Mouse (Mus musculus) embryonic facial prominence, embryonic 12.5 days (tissue): ENCODE measurements around the gene Adamtsl2. TPM values are rescaled to one million over a fixed set of nuclear protein-coding genes. Genes with fewer than 3 reads are reported as not detected.

ENCODE experiments used
- ATAC-seq: fragments of 200-750 bp; cut with Nextera tagmentation; 2 replicates; pipeline ENCODE4 v1.8.0; 2017; ENCODE audit not compliant: insufficient number of reproducible peaks, insufficient read depth, low FRiP score, low TSS enrichment
- H3K27ac ChIP-seq: fragments of 300-500 bp; sonication (generic); 2 replicates; pipeline ENCODE4 v1.5.1; 2016; ENCODE audit warnings: mild to moderate bottlenecking
- H3K27me3 ChIP-seq: fragments of 300-500 bp; sonication (generic); 2 replicates; pipeline ENCODE4 v1.6.1; 2016; ENCODE audit warnings: mild to moderate bottlenecking, moderate library complexity
- H3K36me3 ChIP-seq: fragments of 300-500 bp; sonication (generic); 2 replicates; pipeline ENCODE4 v1.6.1; 2016; ENCODE audit warnings: mild to moderate bottlenecking
- H3K4me1 ChIP-seq: fragments of 300-500 bp; sonication (generic); 2 replicates; pipeline ENCODE4 v1.6.1; 2016
- H3K4me2 ChIP-seq: fragments of 300-500 bp; sonication (generic); replicated peaks from 2 replicates; pipeline ENCODE4 v1.6.1; 2016; ENCODE audit warnings: mild to moderate bottlenecking, moderate library complexity
- H3K4me3 ChIP-seq: fragments of 300-500 bp; sonication (generic); 2 replicates; pipeline ENCODE4 v1.5.1; 2016; ENCODE audit warnings: mild to moderate bottlenecking
- H3K9ac ChIP-seq: fragments of 300-500 bp; sonication (generic); 2 replicates; pipeline ENCODE4 v1.6.1; 2016; ENCODE audit warnings: mild to moderate bottlenecking, moderate library complexity
- H3K9me3 ChIP-seq: fragments of 300-500 bp; sonication (generic); 2 replicates; pipeline ENCODE4 v1.6.1; 2016; ENCODE audit warnings: mild to moderate bottlenecking, moderate library complexity
- WGBS: fragments of 180-500 bp; shearing (Covaris S2); methylation state at CpG from one replicate; pipeline ENCODE4 v1.1.7; 2016; 5-methylcytosine and 5-hydroxymethylcytosine counted together
- polyA plus RNA-seq: library from polyadenylated mRNA; unstranded; fragments of >200 nt; fragmentation: Nextera tagmentation; extraction: Ambion mirVana; gene quantifications from 2 replicates; pipeline ENCODE4 v1.2.1, GENCODE M21; 2016

Gene Adamtsl2
- polyA plus RNA-seq, 1 experiment from 2014 or later: 6.9 TPM

DNA sequence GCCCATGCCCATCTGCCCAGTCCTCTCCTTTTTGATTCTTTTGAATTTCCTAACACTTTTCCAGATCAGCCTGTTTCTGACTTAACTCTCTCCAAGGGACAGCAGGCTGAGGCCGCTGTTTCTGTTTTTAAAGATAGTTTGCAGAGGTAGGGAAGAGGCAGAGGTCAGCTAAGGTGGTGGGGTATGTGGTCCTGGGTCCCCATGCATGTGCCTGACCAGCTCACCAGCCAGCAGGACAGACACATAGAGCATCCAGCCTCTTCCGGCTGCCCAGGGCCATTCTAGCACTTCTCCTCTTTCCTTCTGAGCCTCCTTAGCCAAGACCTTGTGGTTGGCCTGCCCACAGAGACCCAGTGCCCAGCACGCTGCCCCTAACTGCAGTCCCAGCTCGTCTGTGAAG, 20.9 kb upstream of the Adamtsl2 start:
- H3K9ac ChIP-seq: no peak overlapping the region
- H3K9me3 ChIP-seq: no peaks in the 10 kb centered on the region
- peak overlapping the region; percentile 78; the same call in 1 of the 2 replicates for H3K27ac ChIP-seq
- no peak for ATAC-seq
- peaks cover 8% of the 10 kb centered on the region; the same call in 1 of the 2 replicates for H3K4me1 ChIP-seq
- 52% methylated on average over 4 of the region's 4 CpGs for WGBS
- no peak overlapping the region for H3K4me3 ChIP-seq
- no peaks in the 10 kb centered on the region for H3K27me3 ChIP-seq
- H3K4me2 ChIP-seq: no peak overlapping the region; the same call in 1 of the 2 replicates
- no peaks in the 10 kb centered on the region for H3K36me3 ChIP-seq

DNA sequence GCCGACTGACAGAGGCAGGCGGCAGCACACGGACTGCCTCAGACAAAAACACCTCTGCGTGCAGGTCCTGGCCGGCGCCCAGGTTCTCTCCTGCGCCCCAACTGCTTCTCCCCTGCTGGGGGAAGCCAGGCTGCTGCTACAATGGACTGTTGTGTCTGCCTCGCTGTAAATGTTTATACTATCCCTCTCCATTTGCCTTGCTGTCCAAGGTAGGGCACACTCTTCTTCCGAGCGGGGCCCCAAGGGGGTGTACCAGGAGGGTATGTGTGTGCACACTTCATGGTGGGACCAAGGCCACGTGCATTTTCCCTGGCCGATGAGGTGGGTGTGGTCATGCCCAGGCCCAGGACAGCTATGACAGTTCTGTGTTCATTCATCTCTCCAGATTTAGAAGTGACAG, 20.4 kb upstream of the Adamtsl2 start:
- no peak overlapping the region for H3K4me3 ChIP-seq
- H3K36me3 ChIP-seq: no peaks in the 10 kb centered on the region
- no peaks in the 10 kb centered on the region for H3K27me3 ChIP-seq
- peaks cover 8% of the 10 kb centered on the region; the same call in 1 of the 2 replicates for H3K4me1 ChIP-seq
- no peak overlapping the region for H3K9ac ChIP-seq
- H3K9me3 ChIP-seq: no peaks in the 10 kb centered on the region
- no peak overlapping the region; the same call in 1 of the 2 replicates for H3K4me2 ChIP-seq
- WGBS: 33% methylated on average over 12 of the region's 12 CpGs
- no peak for ATAC-seq
- H3K27ac ChIP-seq: peak overlapping the region; percentile 78

DNA sequence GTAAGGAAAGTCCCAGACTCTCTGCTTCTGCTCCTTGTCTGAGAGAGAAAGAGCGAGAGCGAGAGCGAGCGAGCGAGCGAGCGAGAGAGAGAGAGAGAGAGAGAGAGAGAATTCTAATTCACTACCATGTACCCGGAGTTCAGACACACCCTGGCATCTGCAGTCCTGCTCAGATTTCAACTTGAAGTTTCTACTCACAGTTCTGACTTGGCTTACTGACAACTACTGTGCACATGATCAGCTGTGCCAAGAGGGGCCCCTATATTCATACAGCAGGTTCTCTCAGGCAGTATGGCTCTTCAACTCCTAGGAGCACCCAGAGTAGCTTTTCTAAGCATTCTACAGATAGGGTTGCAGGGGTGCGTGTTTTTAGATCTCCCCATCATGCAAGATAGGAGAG, 20.0 kb upstream of the Adamtsl2 start:
- Histone ChIP-seq H3K4me2 (no peak overlapping the region), H3K27me3 (no peaks in the 10 kb centered on the region), H3K4me3 (no peak overlapping the region), H3K27ac (peak overlapping the region; percentile 78), H3K36me3 (no peaks in the 10 kb centered on the region), H3K9me3 (no peaks in the 10 kb centered on the region), H3K9ac (no peak overlapping the region), H3K4me1 (peaks cover 8% of the 10 kb centered on the region; the same call in 1 of the 2 replicates)
- WGBS: 81% methylated on average over 9 of the region's 9 CpGs
- no peak for ATAC-seq

DNA sequence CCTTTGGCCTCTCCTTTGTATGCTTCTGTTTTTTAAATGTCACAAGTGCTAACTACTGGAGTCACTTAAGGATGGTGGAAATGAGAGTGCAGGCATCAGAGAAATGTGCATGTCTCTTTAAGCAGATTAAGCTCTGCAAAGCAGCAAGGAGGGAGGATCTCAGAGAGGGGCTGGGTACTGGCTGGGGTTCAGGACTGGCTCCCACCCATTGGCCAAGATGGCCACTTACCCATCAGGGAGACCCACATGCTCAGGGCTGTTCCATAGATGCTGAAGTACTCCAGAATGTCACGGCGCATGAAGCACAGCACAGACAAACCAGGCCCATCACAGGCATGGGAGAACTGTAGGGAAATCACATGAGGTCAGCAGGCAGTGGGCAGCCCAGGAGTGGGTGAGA, 12.1 kb upstream of the Adamtsl2 start:
- no peak overlapping the region for H3K4me3 ChIP-seq
- no peaks in the 10 kb centered on the region for H3K36me3 ChIP-seq
- no peak overlapping the region for H3K4me2 ChIP-seq
- H3K4me1 ChIP-seq: no peaks in the 10 kb centered on the region
- WGBS: 96% methylated on average over 2 of the region's 2 CpGs
- H3K27ac ChIP-seq: no peak overlapping the region
- no peak overlapping the region for H3K9ac ChIP-seq
- ATAC-seq: no peak
- no peaks in the 10 kb centered on the region for H3K9me3 ChIP-seq
- H3K27me3 ChIP-seq: no peaks in the 10 kb centered on the region

DNA sequence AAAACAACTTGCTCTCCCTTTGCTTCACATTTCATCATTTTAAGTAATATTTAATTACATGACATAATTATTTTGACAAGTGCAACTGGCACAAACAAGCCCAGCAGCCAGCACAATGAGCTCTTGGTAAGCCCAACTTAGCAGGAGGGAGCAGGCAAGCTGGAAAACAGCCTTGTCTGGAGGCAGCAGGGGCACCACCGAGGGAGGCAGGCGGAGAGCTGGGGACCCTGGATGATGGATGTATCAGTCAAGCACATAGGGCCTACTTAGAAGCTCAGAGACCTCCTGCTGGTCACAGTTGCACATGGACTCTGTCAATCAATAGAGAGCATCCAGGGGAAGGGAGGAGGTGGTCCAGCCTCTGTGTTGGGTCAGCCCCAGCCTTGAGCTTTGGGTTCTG, 11.2 kb upstream of the Adamtsl2 start:
- ATAC-seq: no peak
- H3K4me2 ChIP-seq: no peak overlapping the region
- WGBS: 45% methylated on average over 2 of the region's 2 CpGs

DNA sequence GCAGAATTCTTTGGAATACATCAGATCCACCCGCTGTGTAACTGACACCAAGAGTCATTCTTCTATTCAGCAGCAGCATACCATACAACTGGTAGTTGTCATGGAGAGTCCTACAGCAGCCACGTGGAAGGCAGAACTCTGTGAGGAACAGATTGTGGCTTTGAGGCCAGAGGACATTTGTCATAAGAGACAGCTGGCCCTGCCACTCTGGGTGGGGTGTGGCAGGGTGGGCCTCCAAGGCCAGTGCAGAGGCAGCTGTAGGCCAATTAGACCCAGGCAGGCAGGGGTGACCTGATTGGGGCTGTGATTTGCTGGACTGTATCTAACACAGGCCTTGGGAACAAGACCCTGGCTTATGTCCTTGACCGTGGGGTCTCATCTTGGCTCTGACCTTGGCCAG, 9.5 kb upstream of the Adamtsl2 start:
- no peak for ATAC-seq
- H3K36me3 ChIP-seq: no peaks in the 10 kb centered on the region
- no peaks in the 10 kb centered on the region for H3K9me3 ChIP-seq
- peaks cover 11% of the 10 kb centered on the region; the same call in 1 of the 2 replicates for H3K4me1 ChIP-seq
- H3K4me3 ChIP-seq: no peak overlapping the region
- no peak overlapping the region for H3K4me2 ChIP-seq
- no peaks in the 10 kb centered on the region for H3K27me3 ChIP-seq
- no peak overlapping the region for H3K9ac ChIP-seq
- no peak overlapping the region for H3K27ac ChIP-seq
- WGBS: 56% methylated on average over 3 of the region's 3 CpGs

More for the DNA sequence above, 11.2 kb upstream of the Adamtsl2 start:
- Histone ChIP-seq H3K27ac (no peak overlapping the region), H3K9ac (no peak overlapping the region), H3K4me1 (0 out of 2 replicates have a peak, but pooled peaks cover 5% of the 10 kb centered on the region), H3K27me3 (no peaks in the 10 kb centered on the region), H3K9me3 (no peaks in the 10 kb centered on the region), H3K36me3 (no peaks in the 10 kb centered on the region), H3K4me3 (no peak overlapping the region)

- no peak for ATAC-seq
- H3K27ac ChIP-seq: no peak overlapping the region
- 85% methylated on average over 2 of the region's 2 CpGs for WGBS
These were observed 8.8 kb upstream of the Adamtsl2 start for GRCm38 (mm10) chr2:27070247-27070813.

DNA sequence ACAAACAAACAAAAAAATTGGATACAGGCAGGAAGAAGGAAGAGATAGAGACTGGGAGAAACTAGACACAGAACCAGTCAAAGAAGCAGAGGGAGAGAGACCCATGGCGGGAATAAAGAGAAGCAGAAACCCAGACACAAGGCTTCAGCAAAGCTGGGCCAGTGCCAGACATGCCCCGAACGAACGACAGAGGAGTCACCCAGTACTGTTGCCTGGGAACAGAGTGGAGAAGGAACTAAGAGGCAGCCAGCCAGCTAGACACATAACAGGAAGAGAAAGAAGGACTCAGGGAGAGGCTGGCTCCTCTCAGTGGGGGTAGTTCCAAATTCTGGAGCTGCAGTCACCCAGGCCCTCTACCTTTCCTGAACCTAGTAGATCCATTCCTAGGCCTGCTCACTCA, 8.0 kb upstream of the Adamtsl2 start:
- ATAC-seq: no peak
- no peaks in the 10 kb centered on the region for H3K36me3 ChIP-seq
- no peaks in the 10 kb centered on the region for H3K27me3 ChIP-seq
- H3K4me1 ChIP-seq: peaks cover 11% of the 10 kb centered on the region; the same call in 1 of the 2 replicates
- H3K27ac ChIP-seq: no peak overlapping the region
- 63% methylated on average over 4 of the region's 4 CpGs for WGBS
- no peak overlapping the region for H3K9ac ChIP-seq
- no peak overlapping the region for H3K4me3 ChIP-seq
- H3K4me2 ChIP-seq: no peak overlapping the region
- no peaks in the 10 kb centered on the region for H3K9me3 ChIP-seq

More at GRCm38 (mm10) chr2:27070247-27070813, 8.8 kb upstream of the Adamtsl2 start:
- Histone ChIP-seq H3K9ac (no peak overlapping the region), H3K4me2 (no peak overlapping the region), H3K4me1 (peaks cover 11% of the 10 kb centered on the region; the same call in 1 of the 2 replicates), H3K4me3 (no peak overlapping the region), H3K27me3 (no peaks in the 10 kb centered on the region), H3K9me3 (no peaks in the 10 kb centered on the region), H3K36me3 (no peaks in the 10 kb centered on the region)

- H3K9me3 ChIP-seq: no peaks in the 10 kb centered on the region
- H3K4me1 ChIP-seq: peaks cover 11% of the 10 kb centered on the region; the same call in 1 of the 2 replicates
- no peaks in the 10 kb centered on the region for H3K27me3 ChIP-seq
- H3K4me3 ChIP-seq: no peak within 1 kb of the TSS
- no peaks in the 10 kb centered on the region for H3K36me3 ChIP-seq
- no peak for ATAC-seq
- no peak within 1 kb of the TSS for H3K4me2 ChIP-seq
- H3K9ac ChIP-seq: no peak within 1 kb of the TSS
- 75% methylated on average over 2 of the region's 2 CpGs for WGBS
- no peak within 1 kb of the TSS; the same call in 1 of the 2 replicates for H3K27ac ChIP-seq
These were observed 7.2 kb upstream of the Adamtsl2 start, which contains the start of gene Mymk for GRCm38 (mm10) chr2:27071978-27072377. Gene Mymk, minus strand, starts transcription at chr2:27072179.

DNA sequence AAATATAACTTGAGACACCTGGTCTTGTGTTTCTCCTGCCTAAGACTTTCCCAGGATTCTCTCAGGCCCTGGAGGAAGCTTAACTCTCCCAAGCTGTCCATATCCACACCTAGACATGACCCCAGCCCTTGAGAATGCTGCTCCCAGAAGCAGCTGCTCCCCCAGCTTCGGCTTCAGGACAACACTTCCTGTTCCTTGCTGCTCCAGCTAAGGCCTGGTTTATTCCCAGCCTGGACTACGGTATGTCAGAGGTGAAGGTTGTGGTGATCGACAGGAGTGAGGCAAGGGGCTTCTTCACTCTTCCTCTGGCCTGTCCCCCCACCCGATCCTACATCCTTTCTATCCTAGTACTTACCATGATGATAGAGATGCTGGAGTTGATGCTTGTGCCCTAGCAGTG, 5.8 kb upstream of the Adamtsl2 start:
- no peak overlapping the region for H3K4me2 ChIP-seq
- H3K4me1 ChIP-seq: peaks cover 19% of the 10 kb centered on the region
- H3K27ac ChIP-seq: peak overlapping the region; percentile 17; the same call in 1 of the 2 replicates
- no peaks in the 10 kb centered on the region for H3K36me3 ChIP-seq
- H3K4me3 ChIP-seq: no peak overlapping the region
- WGBS: 68% methylated on average over 4 of the region's 4 CpGs
- ATAC-seq: no peak
- no peaks in the 10 kb centered on the region for H3K9me3 ChIP-seq
- no peak overlapping the region for H3K9ac ChIP-seq
- peaks cover 5% of the 10 kb centered on the region; the same call in 1 of the 2 replicates for H3K27me3 ChIP-seq

- Histone ChIP-seq H3K4me3 (no peak overlapping the region), H3K36me3 (no peaks in the 10 kb centered on the region), H3K9ac (no peak overlapping the region), H3K4me2 (no peak overlapping the region), H3K27me3 (peaks cover 5% of the 10 kb centered on the region; the same call in 1 of the 2 replicates), H3K4me1 (peaks cover 33% of the 10 kb centered on the region), H3K27ac (no peak overlapping the region), H3K9me3 (no peaks in the 10 kb centered on the region)
- ATAC-seq: no peak
- 81% methylated on average over 4 of the region's 4 CpGs for WGBS
These were observed 4.4 kb upstream of the Adamtsl2 start for GRCm38 (mm10) chr2:27074804-27075203.

DNA sequence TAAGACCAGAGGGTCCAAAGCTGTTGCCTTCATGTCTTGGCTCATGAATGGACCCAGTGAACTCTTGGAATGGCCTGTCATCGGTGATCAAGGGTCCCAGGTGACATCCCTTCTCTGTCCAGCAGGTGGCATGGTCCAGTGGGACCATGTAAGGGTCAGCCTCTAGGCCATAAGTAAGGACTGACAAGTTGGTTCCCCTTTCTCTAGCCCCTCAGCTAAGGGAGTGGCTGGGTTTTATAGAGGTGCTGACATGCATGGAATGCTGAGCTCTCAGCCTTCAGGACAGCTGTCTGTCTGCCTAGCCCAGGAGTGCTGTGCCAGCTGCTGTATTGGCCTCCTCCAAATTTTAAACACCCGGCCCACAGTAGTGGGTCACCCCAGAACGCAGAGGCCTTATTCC, 3.7 kb upstream of the Adamtsl2 start:
- Histone ChIP-seq H3K4me1 (peaks cover 38% of the 10 kb centered on the region), H3K4me2 (no peak overlapping the region), H3K27ac (no peak overlapping the region), H3K4me3 (no peak overlapping the region), H3K9me3 (no peaks in the 10 kb centered on the region), H3K9ac (no peak overlapping the region), H3K36me3 (no peaks in the 10 kb centered on the region), H3K27me3 (peaks cover 5% of the 10 kb centered on the region; the same call in 1 of the 2 replicates)
- WGBS: 69% methylated on average over 3 of the region's 3 CpGs
- ATAC-seq: no peak
